Comparison of ENCODE assay signal across 8 mouse cellular contexts in the genomic region with DNA sequence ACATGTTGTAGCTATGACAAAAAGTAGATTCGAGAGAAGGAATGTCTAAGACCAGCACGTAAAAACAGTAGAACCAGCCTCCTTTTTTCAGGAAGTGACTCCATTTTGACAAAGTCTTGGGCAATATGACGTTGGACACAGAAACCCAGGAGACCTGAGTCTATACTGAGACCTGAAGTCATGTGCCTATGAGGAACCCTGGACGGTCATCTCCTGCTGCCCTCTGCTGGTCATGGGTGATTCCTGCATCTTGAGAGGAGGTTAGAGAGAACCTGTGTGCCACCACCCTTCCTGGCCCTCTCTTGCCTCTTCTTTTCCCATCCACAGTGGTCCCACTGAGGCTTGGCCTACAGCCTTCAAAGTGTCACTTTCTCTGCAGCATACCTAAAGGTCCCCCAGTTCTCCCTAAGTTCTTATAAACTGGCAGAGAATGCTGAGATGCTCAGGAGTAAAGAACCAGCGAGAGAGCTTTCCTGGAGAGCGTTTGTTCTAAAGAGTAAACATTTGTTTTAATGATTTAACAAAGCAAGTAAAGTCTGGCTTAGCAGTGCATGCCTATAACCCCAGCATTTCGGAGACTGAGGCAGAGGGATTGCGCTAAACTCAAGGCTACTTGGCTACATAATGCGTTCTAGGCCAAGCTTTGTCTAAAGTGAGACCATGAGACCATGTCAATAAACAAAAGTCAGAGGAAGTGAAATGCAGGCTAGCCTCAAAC. TPM values are rescaled to one million over a fixed set of nuclear protein-coding genes. Genes with fewer than 3 reads are reported as not detected.
DNase-seq lines count a peak whose midpoint lies in the region; ATAC-seq and TF ChIP-seq lines count a peak whose summit lies in the region.

No protein-coding gene starts in this region.

- H3K79me2 ChIP-seq in C2C12 (ENCODE audit: control insufficient read depth, insufficient read depth), result no peaks in the 10 kb centered on the region

- H3K4me3 ChIP-seq in C2C12 (ENCODE audit: insufficient read depth, poor library complexity, severe bottlenecking), result no peak overlapping the region
- no peak overlapping the region for H3K4me3 ChIP-seq in bone marrow macrophage, adult 2 months (ENCODE audit: insufficient read depth, low read length)
- H3K4me3 ChIP-seq in heart, embryonic 13.5 days, result no peak overlapping the region
- H3K4me3 ChIP-seq in kidney, embryonic 16.5 days (ENCODE audit: low read length), result no peak overlapping the region

- no peak overlapping the region for H3ac ChIP-seq in C2C12 (ENCODE audit: control insufficient read depth, insufficient read length, low read depth)

- no peaks in the 10 kb centered on the region for H3K79me3 ChIP-seq in C2C12 (ENCODE audit: low read depth)

- TF ChIP-seq CTCF in C2C12 (IDR thresholded peaks at IDR 0.05; ENCODE audit: control insufficient read depth, insufficient read depth, insufficient read length), result peak; percentile 82
- TF ChIP-seq CTCF in bone marrow macrophage, adult 2 months (IDR thresholded peaks at IDR 0.05; ENCODE audit: low read depth, low read length), result peak; percentile 93

- no peaks in the 10 kb centered on the region for H3K36me3 ChIP-seq in C2C12 (ENCODE audit: control insufficient read depth, insufficient read depth)
- H3K36me3 ChIP-seq in heart, embryonic 13.5 days, result no peaks in the 10 kb centered on the region
- no peaks in the 10 kb centered on the region for H3K36me3 ChIP-seq in kidney, embryonic 16.5 days (ENCODE audit: insufficient read depth, low read length)

- H3K9me3 ChIP-seq in heart, embryonic 13.5 days, result no peaks in the 10 kb centered on the region
- no peaks in the 10 kb centered on the region for H3K9me3 ChIP-seq in kidney, embryonic 16.5 days (ENCODE audit: low read length)

- peaks cover 4% of the 10 kb centered on the region for H3K27me3 ChIP-seq in C2C12 (ENCODE audit: control insufficient read depth, insufficient read depth, insufficient read length)
- no peaks in the 10 kb centered on the region for H3K27me3 ChIP-seq in heart, embryonic 13.5 days (replicated peaks)
- H3K27me3 ChIP-seq in kidney, embryonic 16.5 days (ENCODE audit: insufficient read depth, low read length), result no peaks in the 10 kb centered on the region

- TF ChIP-seq POLR2A in bone marrow macrophage, adult 2 months (IDR thresholded peaks at IDR 0.05; ENCODE audit: borderline replicate concordance, low read depth, low read length), result no peak

- no peak overlapping the region for H3K4me2 ChIP-seq in heart, embryonic 13.5 days
- H3K4me2 ChIP-seq in kidney, embryonic 16.5 days (replicated peaks; ENCODE audit: low read depth, low read length), result no peak overlapping the region

- H3K9ac ChIP-seq in heart, embryonic 13.5 days, result no peak overlapping the region
- no peak overlapping the region for H3K9ac ChIP-seq in kidney, embryonic 16.5 days (replicated peaks; ENCODE audit: low read length)

- WGBS in heart, embryonic 13.5 days, result 60% methylated on average over 9 of the region's 9 CpGs
- 63% methylated on average over 9 of the region's 9 CpGs for WGBS in kidney, embryonic 16.5 days

- peak; percentile 83 for ATAC-seq in erythroid progenitor cell, adult 5-6 weeks (replicated peaks; ENCODE audit: low FRiP score, poor library complexity, severe bottlenecking)
- 0 out of 2 replicates have a peak, but pooled peaks have one; percentile 23 for ATAC-seq in heart, embryonic 13.5 days (ENCODE audit: extremely low read depth, insufficient number of reproducible peaks, low FRiP score, low TSS enrichment)
- peak; percentile 89 for ATAC-seq in kidney, embryonic 16.5 days (ENCODE audit: low FRiP score, low TSS enrichment)

- peak; percentile 80 for DNase-seq in liver
- peak; percentile 87 for DNase-seq in naive thymus-derived CD4-positive, alpha-beta T cell, adult 2 months (ENCODE audit: low read depth)
- DNase-seq in spleen, postnatal 4 days (ENCODE audit: low spot score in 2 of 2), result peak; percentile 86 to 93

- no peak overlapping the region for H3K27ac ChIP-seq in bone marrow macrophage, adult 2 months (ENCODE audit: insufficient read depth, low read depth, low read length)
- no peak overlapping the region for H3K27ac ChIP-seq in heart, embryonic 13.5 days (replicated peaks)
- H3K27ac ChIP-seq in kidney, embryonic 16.5 days (ENCODE audit: low read length), result no peak overlapping the region

- 0 out of 2 replicates have a peak, but pooled peaks cover 2% of the 10 kb centered on the region for H3K4me1 ChIP-seq in bone marrow macrophage, adult 2 months (ENCODE audit: control insufficient read depth, insufficient read depth, low read length)
- H3K4me1 ChIP-seq in heart, embryonic 13.5 days, result peaks cover 14% of the 10 kb centered on the region
- no peaks in the 10 kb centered on the region for H3K4me1 ChIP-seq in kidney, embryonic 16.5 days (ENCODE audit: insufficient read depth, low read length)

TF ChIP-seq in C2C12, 6 proteins besides CTCF, POLR2A, EP300 and RAD21:
- TF ChIP-seq USF1 (IDR thresholded peaks at IDR 0.05; ENCODE audit: low read depth) (peak; percentile 65), MYOG (IDR thresholded peaks at IDR 0.05; ENCODE audit: control insufficient read depth, extremely low read depth, insufficient read length) (no peak), FOSL1 (IDR thresholded peaks at IDR 0.05; ENCODE audit: insufficient read depth, low read length, poor library complexity, severe bottlenecking) (no peak), MAX (IDR thresholded peaks at IDR 0.05) (no peak), CEBPB (IDR thresholded peaks at IDR 0.05; ENCODE audit: low read depth) (peak; percentile 11), MYOD1 (IDR thresholded peaks at IDR 0.05; ENCODE audit: control insufficient read depth, insufficient read length, low read depth) (no peak)
TF ChIP-seq in C2C12: peak in this region for 2.

RNA-seq across cellular contexts. Expression of a gene that starts 3.4 kb away (rescaled TPM):
- not detected for polyA plus RNA-seq in C2C12 (2012; fragmentation: generic; extraction: Trizol)
- polyA plus RNA-seq in bone marrow macrophage, adult 2 months (2012; ENCODE audit: insufficient read depth, insufficient read length, missing spikeins), result not detected in 2 replicates
- not detected in 2 replicates for total RNA-seq in erythroid progenitor cell, adult 5-6 weeks (2015; ENCODE audit: low replicate concordance)
- total RNA-seq in erythroid progenitor cell, adult 5-6 weeks (2017; ENCODE audit: low replicate concordance), result not detected in 2 replicates
- not detected in 2 replicates for polyA plus RNA-seq in heart, embryonic 13.5 days (2015; fragmentation: Nextera tagmentation; extraction: Ambion mirVana)
- 0.30 and 0.31 TPM in 2 replicates for polyA plus RNA-seq in kidney, embryonic 16.5 days (2015; fragmentation: Nextera tagmentation; extraction: Ambion mirVana)

Comparison
In these comparisons a context has a peak if more than half of its experiments do, and no peak if none do; other contexts are left out.
1. ATAC-seq: peak in every context shown above with its lines; median percentile 89 in kidney, embryonic 16.5 days; 83 in erythroid progenitor cell, adult 5-6 weeks; 23 in heart, embryonic 13.5 days.